Mouse (Mus musculus): ENCODE results near the gene Myo16.

Gene Myo16

GRCm38 (mm10) chr8:10307770-10308476 is 154.2 kb downstream of the Myo16 start:
- no peak for DNase-seq

- no peak for DNase-seq
Measured at GRCm38 (mm10) chr8:10310470-10310869, 156.8 kb downstream of the Myo16 start.

- no peak for DNase-seq
Measured at GRCm38 (mm10) chr8:10312316-10312715, 158.6 kb downstream of the Myo16 start.

GRCm38 (mm10) chr8:10316201-10316600 is 162.5 kb downstream of the Myo16 start:
- DNase-seq: no peak

GRCm38 (mm10) chr8:10318103-10318502 is 164.4 kb downstream of the Myo16 start:
- DNase-seq: no peak

GRCm38 (mm10) chr8:10350451-10350850 is 196.7 kb downstream of the Myo16 start:
- no peak for DNase-seq

- no peak for DNase-seq
Measured at GRCm38 (mm10) chr8:10358711-10359110, 205.0 kb downstream of the Myo16 start.

GRCm38 (mm10) chr8:10362949-10363348 is 209.2 kb downstream of the Myo16 start:
- DNase-seq: no peak

- no peak for DNase-seq
Measured at GRCm38 (mm10) chr8:10363654-10364406, 210.1 kb downstream of the Myo16 start.

- DNase-seq: no peak
Measured at GRCm38 (mm10) chr8:10366141-10366540, 212.4 kb downstream of the Myo16 start.

GRCm38 (mm10) chr8:10372571-10372970 is 218.9 kb downstream of the Myo16 start:
- no peak for DNase-seq

GRCm38 (mm10) chr8:10387143-10387542 is 233.4 kb downstream of the Myo16 start:
- DNase-seq: no peak

- DNase-seq: no peak
Measured at GRCm38 (mm10) chr8:10391096-10391683, 237.5 kb downstream of the Myo16 start.

GRCm38 (mm10) chr8:10391913-10392312 is 238.2 kb downstream of the Myo16 start:
- no peak for DNase-seq

- no peak for DNase-seq
Measured at GRCm38 (mm10) chr8:10394506-10394905, 240.8 kb downstream of the Myo16 start.

- DNase-seq: no peak
Measured at GRCm38 (mm10) chr8:10395146-10395545, 241.4 kb downstream of the Myo16 start.

GRCm38 (mm10) chr8:10402606-10403005 is 248.9 kb downstream of the Myo16 start:
- peak; percentile 46 for DNase-seq

GRCm38 (mm10) chr8:10405469-10405868 is 251.8 kb downstream of the Myo16 start:
- peak; percentile 20 for DNase-seq

GRCm38 (mm10) chr8:10409043-10409442 is 255.3 kb downstream of the Myo16 start:
- no peak for DNase-seq

GRCm38 (mm10) chr8:10411511-10411910 is 257.8 kb downstream of the Myo16 start:
- DNase-seq: no peak

GRCm38 (mm10) chr8:10413881-10414280 is 260.2 kb downstream of the Myo16 start:
- no peak for DNase-seq

- peak; percentile 51 for DNase-seq
Measured at GRCm38 (mm10) chr8:10414684-10415212, 261.0 kb downstream of the Myo16 start.

GRCm38 (mm10) chr8:10415288-10415687 is 261.6 kb downstream of the Myo16 start:
- DNase-seq: no peak

- DNase-seq: no peak
Measured at GRCm38 (mm10) chr8:10415885-10416284, 262.2 kb downstream of the Myo16 start.

Measured in cerebellum, adult 8-10 months (tissue).